Mouse (Mus musculus) natural killer cell, adult 2 months (primary cell): Measurements from ENCODE around the gene Cyp2g1.
"Not testable (repeated sequence)": the region's sequence is repeated elsewhere in the genome, so short reads cannot be mapped to it uniquely, and the experiment has no call there.

Source experiments
- DNase-seq, 2 experiments: peaks; one replicate each; pipeline ENCODE4 v3.0.0; 2022; ENCODE audit warnings: low spot score in 2 of 2

Cyp2g1 gene

DNA sequence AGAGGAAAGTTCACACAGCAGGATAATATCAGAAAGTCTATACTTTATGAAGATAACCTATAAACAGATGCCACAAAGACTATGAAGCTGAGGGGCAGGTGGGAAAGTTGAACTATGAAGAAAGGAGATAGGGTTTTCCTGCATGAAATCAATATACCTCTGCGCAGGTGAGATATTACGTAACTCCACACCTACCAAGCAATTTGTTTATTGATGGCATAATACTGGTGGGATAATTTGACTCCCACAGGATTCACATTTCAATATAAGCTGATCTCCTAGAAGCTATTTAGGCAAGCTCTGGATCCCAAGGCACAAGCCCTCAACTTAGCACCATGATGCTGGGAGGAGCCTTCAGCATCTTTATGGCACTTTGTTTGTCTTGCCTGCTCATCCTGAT lies at the start of gene Cyp2g1:
Gene Cyp2g1, plus strand, starts transcription at position 301 of the 400 bp plus-strand sequence.
- no peak for DNase-seq

DNA sequence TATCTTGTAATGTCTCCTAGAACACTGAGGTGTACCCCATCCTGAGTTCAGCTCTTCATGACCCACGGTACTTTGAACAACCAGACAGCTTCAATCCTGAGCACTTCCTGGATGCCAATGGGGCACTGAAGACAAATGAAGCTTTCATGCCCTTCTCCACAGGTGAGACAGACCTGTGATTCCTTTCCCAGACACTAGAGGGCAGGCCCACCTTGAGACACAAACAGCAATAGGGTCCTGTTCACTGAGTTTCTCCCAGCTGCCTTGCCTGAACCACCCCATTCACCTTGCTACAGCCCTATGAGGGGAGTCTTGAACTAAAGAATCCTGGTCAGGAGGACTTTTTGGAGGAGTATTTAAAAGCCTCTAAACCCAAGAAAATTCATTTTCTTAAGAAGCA lies 41.6 kb upstream of the Cyp2g1 start:
- DNase-seq: no peak

DNA sequence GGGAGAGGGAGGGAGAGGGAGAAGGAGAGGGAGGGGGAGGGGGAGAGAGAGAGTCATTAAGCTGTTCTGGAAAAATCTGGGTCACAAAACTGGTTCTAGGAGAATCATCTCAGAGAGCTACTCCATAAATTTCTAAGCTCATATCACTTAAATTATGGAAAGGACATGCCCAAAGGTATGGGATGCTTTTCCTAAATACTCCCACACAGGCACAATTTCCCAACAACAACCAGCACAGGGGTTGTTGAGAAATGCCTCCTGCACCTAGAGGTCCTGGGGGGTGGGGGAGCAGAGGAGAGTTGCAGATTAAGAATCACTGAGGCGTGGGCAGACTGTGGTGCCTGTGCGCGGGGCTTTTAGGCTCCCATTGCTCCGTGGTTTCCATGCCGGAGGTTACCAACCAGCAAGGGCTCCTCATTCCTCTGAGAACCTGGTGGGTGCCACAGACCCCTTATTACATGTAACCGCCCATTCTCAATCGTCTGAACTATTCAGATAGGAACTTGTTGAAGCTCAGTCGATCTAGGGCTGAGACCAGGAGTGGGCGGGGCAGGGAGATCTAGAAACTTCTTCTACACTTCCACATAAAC lies 38.7 kb upstream of the Cyp2g1 start:
- no peak for DNase-seq

DNA sequence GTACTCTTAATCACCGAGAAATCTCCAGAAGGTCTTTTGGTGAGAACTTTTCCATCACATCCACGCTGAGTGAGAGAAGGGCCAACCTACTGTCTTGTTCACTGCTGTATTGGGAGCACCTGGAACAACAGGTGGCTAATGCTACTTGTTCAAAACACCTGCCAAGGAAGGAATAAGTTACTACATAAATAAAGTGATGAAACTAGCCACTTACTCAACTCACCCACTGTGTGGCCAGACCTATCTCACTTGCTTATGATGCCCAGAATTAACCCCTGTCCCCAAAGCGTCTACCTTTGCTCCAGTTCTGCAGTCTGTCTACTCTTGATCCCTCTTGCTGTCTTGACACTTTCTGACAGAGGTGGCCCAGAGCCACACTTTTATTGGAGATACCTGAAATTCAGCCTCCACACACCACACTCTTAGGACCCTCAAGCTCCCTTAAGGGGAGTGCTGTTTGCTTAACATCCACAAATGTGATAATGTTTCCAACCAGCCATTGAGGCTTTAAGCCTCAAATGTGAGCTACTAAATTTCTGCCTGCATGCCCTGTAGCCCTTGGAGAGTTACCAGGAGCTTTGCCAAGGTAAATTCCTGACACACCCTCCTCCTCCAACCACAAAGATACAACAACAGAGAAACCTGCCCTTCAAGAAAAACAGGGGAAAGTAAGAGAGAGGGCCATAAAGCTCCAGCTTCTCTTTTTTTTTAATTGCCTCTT lies 35.7 kb upstream of the Cyp2g1 start:
- no peak for DNase-seq

DNA sequence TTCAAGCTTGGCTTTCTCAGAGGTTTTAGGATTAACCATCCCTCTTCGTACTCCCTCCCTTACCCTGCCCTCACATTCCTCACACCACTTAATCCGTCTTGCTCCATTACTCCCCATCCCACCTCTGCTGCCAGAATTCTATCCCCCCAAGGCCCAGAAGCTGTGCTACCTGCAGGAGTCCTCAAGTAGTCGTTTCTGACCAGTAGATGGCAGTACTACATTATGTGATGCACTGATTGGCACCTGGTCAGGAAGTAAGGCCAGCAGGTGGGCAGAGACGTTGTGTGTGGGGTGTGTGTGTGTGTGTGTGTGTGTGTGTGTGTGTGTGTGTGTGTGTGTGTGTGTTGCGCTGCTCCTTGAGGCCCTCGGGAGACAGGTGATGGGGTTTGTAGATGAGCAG lies 32.8 kb upstream of the Cyp2g1 start:
- no peak for DNase-seq

DNA sequence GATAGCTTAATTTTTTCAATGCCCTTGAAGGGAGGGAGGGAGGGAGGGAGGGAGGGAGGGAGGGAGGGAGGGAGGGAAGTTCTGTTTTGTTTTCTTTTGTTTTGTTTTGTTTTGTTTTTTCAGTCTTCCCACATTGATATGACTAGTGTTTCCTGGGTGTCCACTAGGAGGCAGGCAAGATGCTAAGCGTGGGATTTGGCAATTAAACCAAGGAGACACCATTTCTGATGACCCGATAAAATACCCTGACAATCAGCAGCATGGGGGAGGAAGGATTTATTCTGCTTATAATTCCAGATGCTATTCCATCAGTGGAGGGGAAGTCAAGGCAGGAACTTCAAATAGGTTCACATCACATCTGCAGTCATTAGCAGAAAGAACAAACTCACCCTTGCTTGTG lies 30.9 kb upstream of the Cyp2g1 start:
- DNase-seq: no peak

DNA sequence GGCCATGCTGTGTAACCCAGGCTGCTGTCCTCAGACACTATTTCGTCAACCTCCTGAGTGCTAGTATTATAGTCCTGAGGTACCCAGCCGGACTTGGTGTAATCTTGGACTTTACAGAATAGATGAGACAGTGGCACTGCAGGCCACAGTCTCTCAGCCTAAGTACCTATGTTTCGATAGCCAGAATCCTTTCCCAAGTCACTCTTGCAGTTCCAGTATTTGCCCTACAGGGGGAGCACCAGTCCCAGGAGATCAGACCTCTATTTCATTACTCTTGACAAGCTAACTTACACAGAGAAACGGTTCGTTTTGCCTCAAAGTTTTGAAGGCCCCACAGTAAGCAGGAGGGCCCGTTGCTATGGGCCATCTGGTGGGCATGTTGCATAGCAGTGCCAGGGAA lies 30.2 kb upstream of the Cyp2g1 start:
- no peak for DNase-seq

DNA sequence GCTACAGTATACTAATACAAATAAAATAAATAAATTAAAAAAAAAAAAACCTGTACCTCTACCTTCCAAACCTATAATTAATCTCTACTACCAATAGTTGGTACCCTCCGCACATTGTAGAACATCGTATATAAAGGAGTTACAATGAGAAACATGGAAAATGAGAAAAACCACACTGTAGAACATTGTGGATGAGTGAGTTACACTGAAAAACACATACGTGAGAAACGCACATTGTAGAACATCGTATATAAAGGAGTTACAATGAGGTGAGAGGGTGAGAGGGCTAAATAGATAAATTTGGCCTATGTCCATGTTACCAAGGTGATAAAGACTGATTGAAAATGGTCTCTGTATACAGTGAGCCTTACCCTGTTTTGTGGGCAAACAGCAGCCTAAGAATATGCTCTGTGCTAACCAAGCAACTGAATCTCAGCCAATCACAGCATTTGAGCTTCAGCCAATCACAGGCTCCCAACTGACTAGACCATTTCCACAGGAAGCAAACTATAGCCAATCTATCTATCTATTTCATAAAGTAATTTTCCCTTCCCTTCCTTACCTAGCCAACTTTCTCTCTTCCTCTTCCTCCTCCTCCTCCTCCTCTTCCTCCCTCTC lies 28.8 kb upstream of the Cyp2g1 start:
- no peak for DNase-seq

DNA sequence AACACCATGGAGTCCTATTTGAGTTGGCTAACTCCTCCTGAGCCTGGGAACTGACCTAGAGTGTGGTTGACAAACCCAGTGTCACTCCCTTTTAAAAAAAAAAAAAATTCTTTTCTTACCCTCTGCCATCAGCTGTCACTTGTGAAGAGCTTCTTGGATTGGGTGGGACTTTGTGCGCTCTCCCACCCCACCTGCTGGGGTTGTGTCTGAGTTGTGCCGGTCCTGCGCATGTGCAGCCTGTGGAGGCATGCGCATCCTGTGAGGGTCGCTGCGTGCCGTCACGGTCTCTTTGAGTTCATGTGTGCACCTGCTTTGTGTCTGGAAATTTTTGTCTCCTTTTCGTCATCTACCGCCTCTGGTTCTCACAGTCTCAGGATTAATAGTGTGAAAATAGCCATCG lies 28.2 kb upstream of the Cyp2g1 start:
- no peak for DNase-seq

DNA sequence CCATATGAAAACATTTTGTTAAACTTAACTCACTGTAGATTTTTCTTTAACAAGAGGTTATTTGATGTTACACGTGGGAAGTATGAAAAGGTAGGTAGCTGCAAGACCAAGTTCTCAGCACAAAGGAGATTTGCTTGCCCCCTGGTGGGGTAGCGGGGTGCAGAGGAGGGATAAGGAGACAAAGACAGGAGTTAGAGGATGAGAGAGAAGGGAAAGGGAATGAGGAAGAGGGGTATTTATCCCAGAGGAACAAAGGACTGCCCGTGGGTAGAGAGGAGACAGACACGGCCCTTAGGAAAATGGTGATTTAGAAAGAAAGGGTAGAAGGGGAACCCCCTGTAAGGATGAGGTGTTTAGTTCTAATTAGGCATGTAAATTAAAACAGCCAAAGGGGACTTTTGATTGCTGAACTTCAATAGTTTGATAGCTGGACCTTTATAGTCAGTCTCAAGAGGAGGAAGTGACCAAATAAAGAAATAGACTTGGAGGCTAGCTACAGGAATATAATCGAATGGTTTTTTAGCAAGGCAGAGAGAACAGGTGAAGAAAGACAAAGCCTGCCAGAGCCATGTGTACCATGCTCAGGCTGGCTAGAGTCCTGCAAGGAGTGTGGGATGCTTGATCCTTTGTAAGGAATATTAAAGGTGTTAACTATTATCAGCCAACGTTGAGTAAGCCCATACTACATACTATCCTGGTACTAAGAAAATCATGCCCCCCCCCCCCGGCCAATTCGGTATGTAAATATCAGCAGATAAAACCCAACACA lies 27.5 kb upstream of the Cyp2g1 start:
- DNase-seq: no peak

DNA sequence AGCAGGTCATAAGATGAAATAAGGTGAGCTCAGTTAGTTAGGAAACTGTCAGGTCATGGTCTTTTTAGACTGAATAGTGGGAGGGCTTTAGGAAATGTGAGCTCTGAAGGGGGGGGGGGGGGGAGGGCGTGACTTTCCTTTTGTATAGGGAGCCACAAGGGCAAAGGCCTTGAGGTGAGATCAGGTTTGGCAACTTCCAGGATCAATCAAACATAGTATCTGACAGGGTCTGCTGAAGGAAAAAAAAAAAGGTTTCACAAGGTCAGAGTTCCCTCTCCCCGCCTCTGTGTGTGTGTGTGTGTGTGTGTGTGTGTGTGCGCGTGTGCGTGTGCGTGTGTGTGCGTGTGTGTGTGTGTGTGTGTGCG lies 26.9 kb upstream of the Cyp2g1 start:
- DNase-seq: no peak

DNA sequence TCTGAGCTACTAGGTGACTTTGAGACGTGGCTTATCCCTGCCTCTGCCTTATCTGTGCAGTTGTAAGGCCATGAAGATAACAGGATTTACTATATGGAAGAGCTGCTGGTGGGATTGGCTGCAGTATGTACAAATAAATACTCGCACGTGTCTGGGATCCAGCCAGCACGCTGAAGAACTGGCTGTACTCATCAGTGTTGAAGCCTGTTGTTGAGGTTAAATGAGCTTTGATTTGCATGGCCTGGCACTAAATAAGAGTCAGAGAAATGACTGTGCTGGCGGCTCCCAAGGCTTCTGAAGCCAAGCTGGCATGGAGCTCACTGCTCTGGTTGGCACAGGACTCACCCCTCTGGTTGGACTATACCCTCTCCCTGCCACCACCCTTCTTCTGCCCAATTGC lies 25.5 kb upstream of the Cyp2g1 start:
- no peak for DNase-seq

DNA sequence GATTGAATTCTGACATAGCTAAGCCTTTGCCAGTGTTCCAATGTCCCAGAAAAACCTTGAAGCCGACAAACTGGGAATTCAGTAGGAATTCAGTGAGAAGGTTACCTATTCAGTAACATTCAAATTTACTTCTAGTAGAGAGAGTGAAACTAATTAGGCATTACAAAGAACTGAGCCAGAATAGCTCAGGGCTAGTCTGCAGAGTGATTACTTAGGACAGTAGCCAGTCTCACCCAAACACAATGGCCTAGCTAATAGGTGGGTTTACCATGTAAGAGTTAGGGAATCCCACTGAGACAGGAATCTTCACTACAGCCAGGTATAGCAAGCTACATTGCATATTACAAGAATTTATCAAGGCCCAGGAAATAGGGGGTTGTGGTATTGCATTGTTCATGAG lies 22.7 kb upstream of the Cyp2g1 start:
- not testable (repeated sequence) for DNase-seq

DNA sequence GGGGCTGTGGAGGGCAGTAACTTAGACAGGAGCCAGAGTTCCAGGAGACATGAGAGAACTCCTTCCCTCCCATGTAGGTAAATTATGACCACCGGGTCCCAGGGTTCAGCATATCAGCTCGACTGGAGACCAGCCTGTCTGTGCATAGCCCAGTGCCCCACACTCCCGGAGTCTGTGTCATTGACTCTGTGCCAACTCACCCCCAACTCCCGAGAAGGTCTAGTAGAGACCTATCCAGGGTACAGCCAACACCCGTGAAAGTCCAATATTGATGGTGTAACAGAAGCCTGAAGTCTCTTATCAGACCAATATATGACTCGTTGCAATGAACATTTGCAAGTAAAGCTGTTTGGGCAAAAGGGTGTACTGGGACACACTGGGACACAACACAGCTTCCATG lies 18.7 kb upstream of the Cyp2g1 start:
- DNase-seq: no peak

DNA sequence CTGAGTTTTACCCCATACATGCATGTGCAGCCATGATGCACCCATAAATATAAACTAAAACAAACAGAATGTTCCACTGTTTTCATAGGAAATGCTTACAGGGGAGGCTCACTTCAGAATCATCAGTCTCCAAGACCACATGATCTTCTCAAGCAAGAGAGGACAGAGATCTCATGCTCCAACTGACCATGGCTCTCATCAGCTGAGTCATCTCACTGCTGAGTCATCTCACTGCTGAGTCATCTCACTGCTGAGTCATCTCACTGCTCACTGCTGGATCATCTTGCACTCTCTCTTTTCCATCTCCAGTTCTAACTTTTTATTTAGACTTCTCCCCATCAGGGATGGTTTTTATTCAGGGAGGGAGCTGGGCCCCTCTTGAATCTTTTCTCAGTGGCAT lies 8.6 kb upstream of the Cyp2g1 start:
- DNase-seq: no peak

DNA sequence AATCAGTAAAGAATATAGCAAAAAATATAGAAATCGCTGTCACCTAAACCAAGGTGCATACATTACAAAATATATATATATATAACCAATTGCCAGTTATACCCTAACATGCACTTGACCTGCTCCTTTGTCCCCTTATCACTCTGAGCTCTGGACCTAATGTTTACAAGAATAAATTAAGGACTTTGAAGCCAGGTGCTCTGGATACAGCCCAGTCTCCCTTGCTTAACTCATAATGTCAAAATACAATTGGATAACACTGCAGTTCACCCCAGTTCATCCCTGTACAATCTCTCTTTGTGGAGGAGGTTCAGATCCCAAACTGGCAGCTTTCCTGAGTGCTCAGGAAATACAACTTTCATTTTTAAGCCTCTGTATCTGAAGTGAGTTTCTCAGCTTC lies 7.7 kb upstream of the Cyp2g1 start:
- no peak for DNase-seq

DNA sequence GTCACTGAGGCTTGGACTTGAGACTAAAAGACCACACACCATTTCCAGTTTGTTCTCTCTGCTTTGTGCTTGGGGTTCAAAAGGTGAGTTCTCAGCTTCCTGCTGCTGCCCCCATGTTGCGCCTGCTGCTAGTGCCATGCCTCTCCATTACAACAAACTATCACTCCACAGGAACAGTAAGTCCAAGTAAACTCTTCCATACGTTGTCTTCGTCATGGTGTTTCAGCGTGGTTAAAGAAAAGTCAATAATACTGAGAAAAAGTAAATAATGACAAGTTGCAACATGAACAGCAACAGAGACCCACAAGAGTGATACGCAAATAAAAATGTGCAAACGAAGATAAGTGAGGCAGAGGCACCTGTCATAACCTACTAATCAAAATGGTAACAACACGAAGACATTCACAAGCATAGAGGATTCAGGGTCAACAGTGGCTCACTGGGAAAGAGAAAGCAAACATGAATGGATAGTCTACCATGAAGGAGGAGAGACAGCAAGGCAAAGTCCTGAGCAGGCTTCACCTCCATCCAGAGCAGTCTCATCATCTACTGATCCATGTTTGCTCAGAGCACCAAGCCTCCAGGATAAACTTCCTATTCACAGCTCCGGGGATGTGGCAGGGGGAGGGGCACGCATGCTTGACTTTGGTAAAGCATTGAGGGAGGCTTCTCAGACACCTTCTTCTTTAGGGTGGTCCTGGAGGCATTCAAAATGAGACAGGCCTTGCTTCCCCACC lies 23.0 kb downstream of the Cyp2g1 start:
- not testable (repeated sequence) for DNase-seq

DNA sequence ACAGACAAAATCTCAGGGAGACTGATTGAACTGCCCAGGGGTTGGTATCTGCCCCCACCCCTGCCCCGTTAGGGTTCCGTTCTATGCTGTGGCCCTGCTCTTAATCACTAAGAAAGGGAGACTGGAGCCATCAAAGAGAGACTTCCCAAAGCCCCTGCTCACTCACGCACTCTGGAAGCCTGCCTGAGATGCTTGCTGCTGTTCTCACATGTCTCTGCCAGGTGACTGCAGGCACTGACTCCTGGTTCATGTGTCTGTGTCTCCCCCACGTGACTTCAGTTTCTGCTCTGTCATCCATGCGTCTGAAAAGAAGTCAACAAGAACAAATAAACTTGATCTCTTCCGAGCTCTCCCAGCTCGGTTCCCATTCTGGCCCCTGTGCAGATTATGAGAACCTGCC lies 24.0 kb downstream of the Cyp2g1 start:
- DNase-seq: not testable (repeated sequence)

DNA sequence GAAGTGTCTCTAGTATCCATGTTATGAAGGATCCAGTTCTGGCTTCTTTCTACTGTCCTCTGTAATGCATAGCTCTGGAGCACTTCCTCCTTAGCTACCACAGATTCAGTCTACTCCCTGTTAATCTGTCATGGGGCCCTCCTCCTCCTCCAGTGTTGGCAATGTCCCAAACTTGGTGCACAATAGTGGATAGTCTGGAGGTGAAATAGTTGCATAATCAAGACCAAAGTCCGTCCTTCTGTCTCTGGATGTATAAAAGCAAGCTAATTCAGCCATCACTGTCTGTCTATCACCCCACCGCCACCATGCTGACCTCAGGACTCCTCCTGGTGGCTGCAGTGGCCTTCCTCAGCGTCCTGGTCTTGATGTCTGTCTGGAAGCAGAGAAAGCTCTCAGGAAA lies 26.4 kb downstream of the Cyp2g1 start, which contains the start of gene Cyp2a5:
Gene Cyp2a5, plus strand, starts transcription at position 247 of the 400 bp plus-strand sequence.
- DNase-seq: not testable (repeated sequence)

DNA sequence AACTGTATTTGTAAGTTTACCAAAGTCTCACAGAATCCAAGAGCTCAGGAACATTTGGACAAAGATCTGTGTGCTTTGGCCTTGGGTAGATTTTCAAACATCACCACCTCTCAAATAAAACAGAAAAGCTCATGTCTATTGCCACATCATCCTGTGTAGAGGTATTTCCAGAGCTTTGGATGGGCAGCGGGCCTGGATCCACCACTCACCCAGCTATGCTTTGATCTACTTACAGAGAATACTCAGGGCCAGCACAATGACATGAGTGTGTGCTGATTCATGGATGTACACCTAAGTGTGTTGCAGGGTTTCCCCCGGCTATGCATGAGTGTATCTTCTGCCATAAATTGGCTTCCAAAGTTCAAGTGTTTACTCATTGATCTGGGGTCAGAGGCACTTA lies 34.7 kb downstream of the Cyp2g1 start:
- not testable (repeated sequence) for DNase-seq

DNA sequence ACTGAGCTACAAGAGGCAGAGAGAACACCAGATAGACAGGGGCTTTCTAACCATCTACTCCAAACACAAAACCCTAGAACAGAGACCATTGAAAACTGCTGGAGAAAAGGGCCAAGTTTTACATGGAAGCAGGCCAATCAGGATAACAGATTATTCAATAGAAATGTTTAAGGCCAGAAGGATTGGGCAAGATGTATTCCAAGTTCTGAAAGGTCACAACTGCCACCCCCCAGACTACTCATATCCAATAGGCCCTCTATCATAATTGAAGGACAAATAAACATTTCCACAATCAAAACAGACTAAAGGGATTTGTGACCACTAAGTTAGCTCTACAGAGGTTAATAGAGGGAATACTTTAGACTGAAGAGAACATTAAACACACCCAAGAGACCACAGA lies 41.4 kb downstream of the Cyp2g1 start:
- DNase-seq: not testable (repeated sequence)
